Mouse (Mus musculus) small intestine, adult 2 months (tissue): ENCODE measurements around the gene Olfr76. TPM values are rescaled to one million over a fixed set of nuclear protein-coding genes. Genes with fewer than 3 reads are reported as not detected.
"Not testable (repeated sequence)": the region's sequence is repeated elsewhere in the genome, so short reads cannot be mapped to it uniquely, and the experiment has no call there.

ENCODE experiments used
- H3K27ac ChIP-seq: fragments of 200-500 bp; 2 replicates; pipeline ENCODE4 v1.5.1; 2012; ENCODE audit warnings: low read depth, low read length, control low read depth, inconsistent platforms; ENCODE audit not compliant: insufficient read depth
- H3K27me3 ChIP-seq: fragments of 200-500 bp; 2 replicates; pipeline ENCODE4 v1.6.1; 2012; ENCODE audit warnings: mild to moderate bottlenecking, moderate library complexity, low read length, inconsistent platforms; ENCODE audit not compliant: control insufficient read depth, insufficient read depth
- H3K36me3 ChIP-seq: fragments of 200-500 bp; 2 replicates; pipeline ENCODE4 v1.6.1; 2012; ENCODE audit warnings: mild to moderate bottlenecking, low read length, control low read depth, inconsistent platforms; ENCODE audit not compliant: control insufficient read depth, insufficient read depth
- H3K4me1 ChIP-seq: fragments of 200-500 bp; 2 replicates; pipeline ENCODE4 v1.6.1; 2012; ENCODE audit warnings: low read length, inconsistent platforms, mixed read lengths; ENCODE audit not compliant: control insufficient read depth, insufficient read depth, insufficient read length
- H3K4me3 ChIP-seq: fragments of 200-500 bp; 2 replicates; pipeline ENCODE4 v1.5.1; 2012; ENCODE audit warnings: low read depth, mild to moderate bottlenecking, control low read depth, inconsistent platforms, low read length, moderate library complexity
- CTCF ChIP-seq: fragments of 200-500 bp; IDR thresholded peaks from 2 replicates; pipeline ENCODE4 v1.5.1; 2012; ENCODE audit warnings: low read depth, mild to moderate bottlenecking, control low read depth, inconsistent platforms, low read length, moderate library complexity, mixed read lengths; ENCODE audit not compliant: insufficient replicate concordance, insufficient read length; ENCODE audit errors: extremely low read depth
- POLR2A ChIP-seq: fragments of 200-500 bp; IDR thresholded peaks from 2 replicates; pipeline ENCODE4 v1.6.1; 2012; ENCODE audit warnings: low read depth, mild to moderate bottlenecking, control low read depth, inconsistent platforms, low read length, moderate library complexity
- WGBS: fragments of 180-500 bp; shearing (Covaris S2); methylation state at CpG from one replicate; pipeline ENCODE4 v1.1.7; 2018; 5-methylcytosine and 5-hydroxymethylcytosine counted together
- polyA plus RNA-seq: library from polyadenylated mRNA; depleted of rRNA; stranded (reverse); fragments of >200 nt; gene quantifications from 2 replicates; pipeline ENCODE4 v1.2.3, GENCODE M21; 2012; rRNA removed

Gene Olfr76
- polyA plus RNA-seq: not detected in 2 replicates

DNA sequence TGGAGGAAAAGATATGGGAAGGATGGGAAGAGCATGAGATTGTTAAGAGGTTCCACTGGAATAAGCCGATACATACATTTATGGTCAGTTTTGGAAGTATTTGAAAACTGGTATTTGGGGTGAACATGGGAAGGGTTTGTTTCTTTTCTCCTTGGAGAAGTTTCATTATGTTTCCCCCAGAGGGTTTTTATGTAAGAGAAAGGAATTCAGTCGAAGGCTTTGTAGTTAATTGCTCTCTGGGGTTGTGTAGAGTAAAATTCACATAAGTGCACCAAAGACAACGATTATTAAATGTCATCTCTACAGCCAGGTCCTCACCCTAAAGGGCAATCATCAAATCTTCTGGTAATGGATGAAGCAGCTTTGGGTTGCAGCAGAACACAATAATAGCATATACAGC is at the start of gene Olfr76:
Gene Olfr76 (minus strand): TSS at position 101 of the 400 bp plus-strand sequence.
- 73% methylated on average over 3 of the region's 3 CpGs for WGBS
- TF ChIP-seq POLR2A (no peak), CTCF (no peak)
- H3K27me3 ChIP-seq: no peaks in the 10 kb centered on the region
- H3K36me3 ChIP-seq: no peaks in the 10 kb centered on the region
- H3K4me3 ChIP-seq: no peak within 1 kb of the TSS
- no peaks in the 10 kb centered on the region for H3K4me1 ChIP-seq
- no peak within 1 kb of the TSS for H3K27ac ChIP-seq

DNA sequence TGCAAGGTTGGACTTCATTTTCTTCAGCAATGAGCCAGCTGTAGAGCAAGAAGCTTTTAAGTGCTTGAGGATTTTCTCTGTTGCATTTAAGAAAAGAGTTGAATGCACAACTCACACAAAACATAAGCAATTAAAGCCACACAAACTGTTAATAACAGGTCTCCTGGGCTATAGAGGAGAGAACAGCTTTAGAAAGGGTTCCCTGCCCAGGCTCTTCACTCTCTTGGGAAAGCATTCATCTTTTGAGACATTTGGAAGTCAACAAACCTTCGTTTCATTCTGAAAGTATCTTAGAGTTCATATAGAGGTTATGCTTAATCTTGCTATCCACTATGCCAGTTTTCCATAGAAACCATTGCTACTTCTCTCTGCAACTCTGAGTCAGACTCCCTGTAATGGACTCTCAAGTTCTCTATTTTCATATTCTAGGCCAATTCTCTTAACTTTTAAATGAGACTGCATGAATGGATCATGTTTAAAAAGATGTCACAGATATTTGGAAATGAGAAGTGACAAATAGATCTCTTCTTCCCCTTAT is 47.1 kb upstream of the Olfr76 start, which contains the start of gene Olfr1555-ps1:
Gene Olfr1555-ps1 (minus strand): TSS at position 51 of the 538 bp plus-strand sequence.
- H3K36me3 ChIP-seq, H3K27ac ChIP-seq, H3K27me3 ChIP-seq, H3K4me3 ChIP-seq, H3K4me1 ChIP-seq: not testable (repeated sequence)
- WGBS: 13% methylated on average over 1 of the region's 1 CpGs

DNA sequence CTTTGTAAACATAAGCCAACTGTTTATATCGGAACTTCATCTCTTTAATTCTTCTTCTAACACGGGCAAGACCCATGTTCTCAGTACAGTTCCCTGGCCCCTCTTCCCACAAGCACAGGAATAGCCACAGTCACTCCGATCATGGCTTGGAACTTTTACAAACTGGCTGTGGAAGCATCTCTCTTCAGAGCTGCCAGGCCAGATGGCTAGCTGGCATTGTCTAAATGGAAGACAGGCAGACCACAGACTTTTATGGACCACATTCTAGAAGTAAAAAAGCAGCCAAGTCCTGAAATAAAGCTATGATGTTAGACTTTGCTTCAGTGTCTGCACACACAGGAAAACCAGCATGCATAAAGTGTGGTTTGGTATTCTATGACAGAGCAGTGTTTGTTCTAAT is 22.4 kb upstream of the Olfr76 start:
- WGBS: 78% methylated on average over 3 of the region's 3 CpGs
- Histone ChIP-seq H3K4me3 (no peak overlapping the region), H3K27ac (no peak overlapping the region), H3K36me3 (no peaks in the 10 kb centered on the region), H3K4me1 (no peaks in the 10 kb centered on the region), H3K27me3 (no peaks in the 10 kb centered on the region)
- TF ChIP-seq CTCF (no peak), POLR2A (no peak)

GRCm38 (mm10) chr19:12143356-12143755 is 20.4 kb upstream of the Olfr76 start:
- H3K4me1 ChIP-seq: no peaks in the 10 kb centered on the region
- TF ChIP-seq POLR2A (no peak), CTCF (no peak)
- no peak overlapping the region for H3K27ac ChIP-seq
- H3K27me3 ChIP-seq: no peaks in the 10 kb centered on the region
- WGBS: 74% methylated on average over 1 of the region's 1 CpGs
- H3K4me3 ChIP-seq: no peak overlapping the region
- H3K36me3 ChIP-seq: no peaks in the 10 kb centered on the region

DNA sequence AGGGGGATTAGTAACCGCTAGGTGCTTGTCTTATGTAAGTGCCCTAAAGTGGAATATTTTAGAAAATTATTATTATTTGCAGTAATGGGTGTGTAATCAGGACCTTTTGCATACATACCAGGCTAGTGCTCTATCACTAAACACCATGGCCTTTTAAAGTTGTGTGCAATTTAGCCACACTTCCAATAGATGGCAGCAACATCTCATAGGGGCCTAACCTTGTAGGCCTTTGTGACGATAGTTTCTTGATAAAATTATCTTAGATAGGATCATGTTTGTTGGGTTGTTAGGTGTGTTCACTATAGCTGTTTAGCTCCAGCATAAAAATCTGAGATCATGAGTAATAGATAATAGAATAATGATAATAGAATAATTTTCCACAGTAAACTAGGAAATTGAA is 11.3 kb upstream of the Olfr76 start:
- Histone ChIP-seq H3K36me3 (no peaks in the 10 kb centered on the region), H3K4me3 (no peak overlapping the region), H3K27ac (no peak overlapping the region), H3K27me3 (no peaks in the 10 kb centered on the region), H3K4me1 (no peaks in the 10 kb centered on the region)
- TF ChIP-seq POLR2A (no peak), CTCF (no peak)
- 23% methylated on average over 2 of the region's 2 CpGs for WGBS

DNA sequence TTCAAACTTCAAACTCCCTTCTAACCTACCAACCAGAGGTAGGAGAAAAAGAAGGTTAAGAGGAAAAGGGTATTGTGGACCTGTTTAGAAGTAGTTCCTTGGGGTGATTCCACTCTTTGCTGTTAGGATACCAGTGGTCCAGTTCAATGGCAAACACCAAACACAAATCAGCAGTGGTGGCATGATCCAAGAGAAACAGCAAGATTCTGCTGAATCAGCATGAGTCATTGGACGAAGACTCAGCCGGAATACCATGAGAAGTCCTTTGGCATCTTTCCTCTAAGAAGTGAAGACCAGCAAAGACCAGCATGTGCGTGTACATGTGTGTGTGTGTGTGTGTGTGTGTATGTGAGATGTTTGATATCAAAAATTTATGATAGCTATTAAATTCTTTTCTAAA is 6.5 kb downstream of the Olfr76 start:
- Histone ChIP-seq H3K4me3 (no peak overlapping the region), H3K4me1 (no peaks in the 10 kb centered on the region), H3K36me3 (no peaks in the 10 kb centered on the region), H3K27ac (no peak overlapping the region), H3K27me3 (no peaks in the 10 kb centered on the region)
- TF ChIP-seq CTCF: no peak
- TF ChIP-seq POLR2A: no peak
- WGBS: 89% methylated on average over 3 of the region's 3 CpGs

- no peaks in the 10 kb centered on the region for H3K27me3 ChIP-seq
- no peak within 1 kb of the TSS for H3K27ac ChIP-seq
- H3K4me1 ChIP-seq: no peaks in the 10 kb centered on the region
- WGBS: 72% methylated on average over 1 of the region's 1 CpGs
- H3K36me3 ChIP-seq: no peaks in the 10 kb centered on the region
- no peak within 1 kb of the TSS for H3K4me3 ChIP-seq
- TF ChIP-seq CTCF (no peak), POLR2A (no peak)
Measured at GRCm38 (mm10) chr19:12115797-12116196, 7.2 kb downstream of the Olfr76 start, which contains the start of gene Olfr1428. Gene Olfr1428 (minus strand): TSS chr19:12115897.

DNA sequence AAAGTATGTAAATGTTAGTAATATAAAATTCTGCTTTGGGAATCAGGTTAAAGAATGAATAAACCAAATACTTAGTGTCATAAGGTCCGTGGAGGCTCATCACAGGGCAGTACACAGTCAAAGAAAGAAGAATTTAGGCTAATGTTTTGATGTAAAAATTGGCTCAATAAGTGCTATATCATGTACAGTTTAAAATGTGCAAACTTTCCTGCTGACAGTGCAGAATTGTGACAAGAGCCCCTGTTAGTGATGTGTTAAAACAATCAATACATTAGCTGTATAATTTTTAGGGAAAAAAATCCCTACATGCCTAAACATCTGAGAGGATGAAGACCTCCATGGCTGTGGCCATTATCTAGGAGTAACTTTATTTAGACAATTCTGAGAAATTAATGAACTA is 9.2 kb downstream of the Olfr76 start:
- Histone ChIP-seq H3K27ac (no peak overlapping the region), H3K27me3 (no peaks in the 10 kb centered on the region), H3K36me3 (no peaks in the 10 kb centered on the region), H3K4me3 (no peak overlapping the region), H3K4me1 (no peaks in the 10 kb centered on the region)
- 36% methylated on average over 1 of the region's 1 CpGs for WGBS
- no peak for TF ChIP-seq CTCF
- no peak for TF ChIP-seq POLR2A
